28 mouse cellular contexts compared by ENCODE assay signal in the genomic region with DNA sequence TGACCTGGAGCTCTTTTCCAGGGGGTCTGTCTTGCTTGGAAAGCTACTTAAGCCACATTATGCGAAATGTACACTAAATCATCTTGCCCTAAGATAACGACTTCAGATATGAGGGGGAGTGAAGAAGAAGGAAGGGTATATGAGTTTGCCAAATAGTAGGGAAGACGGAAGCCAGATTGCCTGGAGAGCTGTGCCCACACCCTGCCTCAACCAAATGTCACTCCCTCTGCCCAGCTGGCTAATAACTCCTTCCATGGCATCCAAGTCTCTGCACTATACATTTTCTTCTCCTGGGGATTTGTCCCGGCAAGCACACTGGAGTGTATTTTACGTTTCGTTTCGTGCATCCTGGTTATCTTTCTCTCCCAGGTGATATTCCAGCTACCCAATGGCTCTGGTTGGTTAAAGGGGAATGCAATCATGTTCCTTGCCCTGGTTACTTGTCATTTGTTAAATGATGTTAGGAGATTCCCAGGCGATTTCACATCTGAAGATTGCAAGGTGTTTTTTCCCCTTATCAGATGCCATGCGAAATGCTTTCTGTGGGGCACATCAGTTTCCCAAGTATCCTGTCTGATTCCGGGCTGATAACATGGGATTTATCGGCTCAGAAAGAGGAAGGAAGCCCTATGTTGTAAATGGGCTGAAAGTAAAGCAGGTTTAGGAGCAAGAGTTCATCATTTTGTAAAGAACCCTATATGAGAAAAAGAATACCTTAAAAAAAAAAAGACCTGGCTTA.
A peak's percentile ranks its signal among the peaks of the same experiment; 100 is the strongest.
DNase-seq lines count a peak whose midpoint lies in the region; ATAC-seq lines count a peak whose summit lies in the region.
"Had no signal": no experiment of that assay in that cellular context is flagged by ENCODE, and none has a peak within 500 bp of the region (broad histone marks: within the 10 kb centered on the region; RNA-seq: fewer than 3 reads in every experiment).

No protein-coding gene starts in this region.

- 76% methylated on average over 11 of the region's 11 CpGs for WGBS in forebrain, embryonic 16.5 days
- 88% methylated on average over 11 of the region's 11 CpGs for WGBS in forebrain, embryonic 11.5 days
- 87% methylated on average over 11 of the region's 11 CpGs for WGBS in hindbrain, embryonic 13.5 days

- H3K4me3 ChIP-seq in forebrain, embryonic 16.5 days (replicated peaks; ENCODE audit: low read length): no peak overlapping the region
- H3K4me3 ChIP-seq in forebrain, embryonic 11.5 days (ENCODE audit: low read depth, low read length): no peak overlapping the region
- no peak overlapping the region for H3K4me3 ChIP-seq in hindbrain, embryonic 13.5 days
- H3K4me3 ChIP-seq: embryonic facial prominence, embryonic 12.5 days; forebrain, embryonic 12.5 days; heart, embryonic 12.5 days; hindbrain, embryonic 10.5 days; kidney, embryonic 15.5 days; limb, embryonic 15.5 days had no signal

- peak; percentile 68; the same call in 1 of the 2 replicates for ATAC-seq in forebrain, embryonic 16.5 days
- ATAC-seq in forebrain, embryonic 11.5 days (replicated peaks; ENCODE audit: low FRiP score): no peak
- ATAC-seq in hindbrain, embryonic 13.5 days (ENCODE audit: low FRiP score): no peak
- ATAC-seq: activated CD4-positive, CD25-positive, alpha-beta regulatory T cell, adult 4 months; hindbrain, postnatal 0 days; intestine, embryonic 16.5 days had no signal

- H3K4me2 ChIP-seq in forebrain, embryonic 16.5 days (ENCODE audit: low read length): no peak overlapping the region
- no peak overlapping the region for H3K4me2 ChIP-seq in forebrain, embryonic 11.5 days (ENCODE audit: low read depth, low read length, severe bottlenecking)
- H3K4me2 ChIP-seq in hindbrain, embryonic 13.5 days: no peak overlapping the region
- H3K4me2 ChIP-seq: embryonic facial prominence, embryonic 12.5 days; forebrain, embryonic 12.5 days; heart, embryonic 12.5 days; kidney, embryonic 15.5 days; limb, embryonic 15.5 days; lung, embryonic 14.5 days had no signal

- H3K9ac ChIP-seq in forebrain, embryonic 16.5 days (replicated peaks; ENCODE audit: low read depth, low read length): no peak overlapping the region
- H3K9ac ChIP-seq in forebrain, embryonic 11.5 days (ENCODE audit: low read length): no peak overlapping the region
- no peak overlapping the region for H3K9ac ChIP-seq in hindbrain, embryonic 13.5 days
- H3K9ac ChIP-seq: forebrain, embryonic 12.5 days; heart, embryonic 12.5 days; kidney, embryonic 15.5 days; limb, embryonic 15.5 days; liver, embryonic 14.5 days; lung, embryonic 14.5 days had no signal

- H3K4me1 ChIP-seq in forebrain, embryonic 16.5 days (replicated peaks; ENCODE audit: control insufficient read depth, insufficient read depth, low read length): 0 out of 2 replicates have a peak, but pooled peaks cover 2% of the 10 kb centered on the region
- H3K4me1 ChIP-seq in forebrain, embryonic 11.5 days (replicated peaks; ENCODE audit: control insufficient read depth, insufficient read depth, low read length): no peaks in the 10 kb centered on the region
- H3K4me1 ChIP-seq in hindbrain, embryonic 13.5 days (replicated peaks): no peaks in the 10 kb centered on the region
- H3K4me1 ChIP-seq: embryonic facial prominence, embryonic 12.5 days; forebrain, embryonic 12.5 days; heart, embryonic 12.5 days; limb, embryonic 15.5 days had no signal

- H3K36me3 ChIP-seq in forebrain, embryonic 16.5 days (ENCODE audit: control insufficient read depth, insufficient read depth): no peaks in the 10 kb centered on the region
- no peaks in the 10 kb centered on the region for H3K36me3 ChIP-seq in forebrain, embryonic 11.5 days (ENCODE audit: control insufficient read depth, insufficient read depth, low read length)
- no peaks in the 10 kb centered on the region for H3K36me3 ChIP-seq in hindbrain, embryonic 13.5 days
- H3K36me3 ChIP-seq: embryonic facial prominence, embryonic 12.5 days; forebrain, embryonic 12.5 days; heart, embryonic 12.5 days; hindbrain, embryonic 10.5 days; kidney, embryonic 15.5 days; limb, embryonic 15.5 days had no signal

- H3K9me3 ChIP-seq in forebrain, embryonic 16.5 days (ENCODE audit: control insufficient read depth, low read length): no peaks in the 10 kb centered on the region
- no peaks in the 10 kb centered on the region for H3K9me3 ChIP-seq in forebrain, embryonic 11.5 days (ENCODE audit: control insufficient read depth, low read length)
- H3K9me3 ChIP-seq in hindbrain, embryonic 13.5 days: no peaks in the 10 kb centered on the region
- H3K9me3 ChIP-seq: embryonic facial prominence, embryonic 12.5 days; forebrain, embryonic 12.5 days; heart, embryonic 12.5 days; hindbrain, embryonic 10.5 days; kidney, embryonic 15.5 days; limb, embryonic 15.5 days had no signal

- no peak overlapping the region; the same call in 1 of the 2 replicates for H3K27ac ChIP-seq in forebrain, embryonic 16.5 days (ENCODE audit: low read length)
- no peak overlapping the region for H3K27ac ChIP-seq in forebrain, embryonic 11.5 days (ENCODE audit: low read depth, low read length)
- no peak overlapping the region for H3K27ac ChIP-seq in hindbrain, embryonic 13.5 days
- H3K27ac ChIP-seq: embryonic facial prominence, embryonic 12.5 days; forebrain, embryonic 12.5 days; hindbrain, postnatal 0 days; kidney, embryonic 15.5 days; limb, embryonic 15.5 days; liver, embryonic 14.5 days had no signal

- DNase-seq in forebrain, embryonic 11.5 days (ENCODE audit: low spot score): no peak
- DNase-seq in brain, adult 2 months (ENCODE audit: low read depth, low spot score): peak; percentile 36
- DNase-seq in layer of hippocampus, adult 18-20 months (ENCODE audit: low spot score in 2 of 2): peak; percentile 39 to 65
- peak; percentile 27 to 48 for DNase-seq in layer of hippocampus, postnatal 36 days
- no peak for DNase-seq in left cerebral cortex, adult 18-20 months (ENCODE audit: low spot score in 2 of 2)
- DNase-seq: adrenal gland, postnatal 14 days; cerebellum, adult 11 months; gastrocnemius, postnatal 10 days; heart, adult 18-20 months; heart, postnatal 10 days; kidney, postnatal 36 days; left cerebral cortex, postnatal 4 days; lung, embryonic 14.5 days; midbrain, embryonic 14.5 days; right cerebral cortex, postnatal 14 days; thymus, postnatal 25 days had no signal

- H3K27me3 ChIP-seq in forebrain, embryonic 16.5 days (replicated peaks; ENCODE audit: control insufficient read depth, insufficient read depth, low read length): no peaks in the 10 kb centered on the region
- H3K27me3 ChIP-seq in forebrain, embryonic 11.5 days (ENCODE audit: control insufficient read depth, insufficient read depth, low read length): no peaks in the 10 kb centered on the region; the same call in 1 of the 2 replicates
- no peaks in the 10 kb centered on the region for H3K27me3 ChIP-seq in hindbrain, embryonic 13.5 days
- H3K27me3 ChIP-seq: embryonic facial prominence, embryonic 12.5 days; heart, embryonic 12.5 days; kidney, embryonic 15.5 days; limb, embryonic 15.5 days had no signal

Comparison
In these comparisons a context has a peak if more than half of its experiments do, and no peak if none do; other contexts are left out.
1. DNase-seq: peak in brain, adult 2 months (single experiment), layer of hippocampus, adult 18-20 months (2 of 2) and layer of hippocampus, postnatal 36 days (2 of 2); none in forebrain, embryonic 11.5 days (single experiment) and left cerebral cortex, adult 18-20 months (0 of 2).